Mouse (Mus musculus): ENCODE data around the gene Rpl12. TPM values are rescaled to one million over a fixed set of nuclear protein-coding genes. Genes with fewer than 3 reads are reported as not detected.
A peak's percentile ranks its signal among the peaks of the same experiment; 100 is the strongest.
"Not testable (repeated sequence)": the region's sequence is repeated elsewhere in the genome, so short reads cannot be mapped to it uniquely, and the experiment has no call there.

The Rpl12 gene
- polyA plus RNA-seq, 1 experiment, result 289 TPM

GRCm38 (mm10) chr2:32989376-32989775, 28.0 kb downstream of the Rpl12 start:
- Histone ChIP-seq H3K27me3 (ENCODE audit: control insufficient read depth, insufficient read depth, low read length) (no peaks in the 10 kb centered on the region), H3K27ac (ENCODE audit: insufficient read depth, low read length) (no peak overlapping the region), H3K4me1 (ENCODE audit: control insufficient read depth, insufficient read depth, low read length) (0 out of 2 replicates have a peak, but pooled peaks cover 2% of the 10 kb centered on the region), H3K4me3 (replicated peaks; ENCODE audit: insufficient read depth, low read depth, low read length) (no peak overlapping the region)
- 45% methylated on average over 3 of the region's 3 CpGs for WGBS
- DNase-seq, result peak; percentile 60 to 69
- TF ChIP-seq CTCF (IDR thresholded peaks at IDR 0.05; ENCODE audit: borderline replicate concordance, insufficient read depth, low read depth, low read length) (no peak), POLR2A (IDR thresholded peaks at IDR 0.05; ENCODE audit: borderline replicate concordance, insufficient read depth, low read length) (no peak)

GRCm38 (mm10) chr2:32990167-32990832, 28.9 kb downstream of the Rpl12 start:
- 0 out of 2 replicates have a peak, but pooled peaks cover 2% of the 10 kb centered on the region for H3K4me1 ChIP-seq (ENCODE audit: control insufficient read depth, insufficient read depth, low read length)
- no peak overlapping the region for H3K27ac ChIP-seq (ENCODE audit: insufficient read depth, low read length)
- no peak for DNase-seq
- H3K4me3 ChIP-seq (replicated peaks; ENCODE audit: insufficient read depth, low read depth, low read length), result no peak overlapping the region
- WGBS, result 59% methylated on average over 13 of the region's 13 CpGs
- peak; percentile 54; the same call in 1 of the 2 replicates for TF ChIP-seq CTCF (IDR thresholded peaks at IDR 0.05; ENCODE audit: borderline replicate concordance, insufficient read depth, low read depth, low read length)
- TF ChIP-seq POLR2A (IDR thresholded peaks at IDR 0.05; ENCODE audit: borderline replicate concordance, insufficient read depth, low read length), result no peak
- no peaks in the 10 kb centered on the region for H3K27me3 ChIP-seq (ENCODE audit: control insufficient read depth, insufficient read depth, low read length)

DNA sequence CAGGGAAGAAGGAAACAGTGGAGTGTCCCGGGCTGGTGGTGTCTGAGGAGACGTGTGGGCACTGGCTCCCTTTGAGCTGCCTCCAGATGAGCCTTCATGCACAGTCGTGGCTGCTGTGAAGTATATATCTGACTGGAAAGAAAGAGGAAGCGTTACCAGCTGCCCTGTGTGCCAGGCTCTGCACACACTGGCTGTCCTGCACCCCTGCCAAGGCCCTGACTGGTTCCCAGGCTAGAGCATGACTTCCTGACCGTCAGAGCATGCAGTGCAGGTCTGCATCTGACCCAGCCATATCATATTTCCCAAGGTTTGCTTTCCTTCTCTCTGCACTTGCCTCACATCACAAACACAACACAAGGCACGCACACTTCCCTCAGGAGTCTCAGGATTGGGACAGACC, 30.8 kb downstream of the Rpl12 start:
- no peak for DNase-seq
- Histone ChIP-seq H3K27ac (ENCODE audit: insufficient read depth, low read length) (no peak overlapping the region), H3K4me1 (ENCODE audit: control insufficient read depth, insufficient read depth, low read length) (peaks cover 2% of the 10 kb centered on the region; the same call in 1 of the 2 replicates), H3K4me3 (replicated peaks; ENCODE audit: insufficient read depth, low read depth, low read length) (no peak overlapping the region), H3K27me3 (ENCODE audit: control insufficient read depth, insufficient read depth, low read length) (no peaks in the 10 kb centered on the region)
- 60% methylated on average over 6 of the region's 6 CpGs for WGBS
- TF ChIP-seq POLR2A (IDR thresholded peaks at IDR 0.05; ENCODE audit: borderline replicate concordance, insufficient read depth, low read length), result no peak
- TF ChIP-seq CTCF (IDR thresholded peaks at IDR 0.05; ENCODE audit: borderline replicate concordance, insufficient read depth, low read depth, low read length), result no peak

DNA sequence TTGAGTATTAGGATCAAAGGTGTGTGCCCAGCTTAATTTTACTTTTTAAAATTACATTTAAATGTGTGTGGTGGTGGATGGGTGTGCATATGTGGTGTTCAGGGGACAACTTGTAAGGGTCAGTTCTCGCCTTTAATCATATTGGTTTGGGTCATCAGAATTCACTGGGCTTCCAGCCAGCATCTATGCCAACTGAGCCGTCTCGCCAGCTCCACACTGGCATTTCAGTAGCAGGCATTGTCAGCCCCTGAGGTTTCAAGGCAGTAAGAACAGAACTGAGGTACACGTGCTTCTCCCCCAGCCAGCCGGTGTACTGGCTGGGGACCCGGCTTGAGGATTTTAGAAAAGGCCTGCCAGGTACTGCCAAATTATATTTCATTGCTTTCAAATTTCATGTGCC, 35.7 kb downstream of the Rpl12 start:
- peak; percentile 42 to 55 for DNase-seq
- Histone ChIP-seq H3K4me1 (ENCODE audit: control insufficient read depth, insufficient read depth, low read length) (peaks cover 5% of the 10 kb centered on the region), H3K27me3 (ENCODE audit: control insufficient read depth, insufficient read depth, low read length) (no peaks in the 10 kb centered on the region), H3K4me3 (replicated peaks; ENCODE audit: insufficient read depth, low read depth, low read length) (no peak overlapping the region), H3K27ac (ENCODE audit: insufficient read depth, low read length) (0 out of 2 replicates have a peak overlapping the region, but pooled peaks have one; percentile 10)
- TF ChIP-seq CTCF (IDR thresholded peaks at IDR 0.05; ENCODE audit: borderline replicate concordance, insufficient read depth, low read depth, low read length) (no peak), POLR2A (IDR thresholded peaks at IDR 0.05; ENCODE audit: borderline replicate concordance, insufficient read depth, low read length) (no peak)
- WGBS, result 9% methylated on average over 6 of the region's 6 CpGs

DNA sequence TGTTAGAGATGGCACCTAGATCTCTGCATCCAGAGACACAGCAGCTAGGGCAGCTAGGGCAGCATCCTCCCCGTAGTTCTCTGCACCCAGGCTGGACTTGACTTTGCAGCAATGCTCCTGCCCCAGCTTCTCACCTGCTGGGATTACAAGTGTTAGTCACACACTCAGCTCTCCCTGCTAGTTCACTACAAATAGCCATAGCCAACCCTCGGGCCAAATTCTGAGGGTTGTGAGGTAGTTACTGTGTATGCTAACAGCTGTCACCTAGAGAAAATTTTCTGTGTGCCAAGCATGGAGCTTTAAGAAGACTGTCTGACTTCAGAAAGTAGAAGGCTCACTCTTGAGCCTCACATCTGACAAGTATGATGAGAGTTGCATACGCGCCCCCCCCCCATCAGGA, 36.4 kb downstream of the Rpl12 start:
- H3K4me1 ChIP-seq (ENCODE audit: control insufficient read depth, insufficient read depth, low read length), result peaks cover 5% of the 10 kb centered on the region
- peak overlapping the region; percentile 10; the same call in 1 of the 2 replicates for H3K27ac ChIP-seq (ENCODE audit: insufficient read depth, low read length)
- no peak overlapping the region for H3K4me3 ChIP-seq (replicated peaks; ENCODE audit: insufficient read depth, low read depth, low read length)
- WGBS, result 58% methylated on average over 4 of the region's 4 CpGs
- no peak for TF ChIP-seq CTCF (IDR thresholded peaks at IDR 0.05; ENCODE audit: borderline replicate concordance, insufficient read depth, low read depth, low read length)
- no peak for TF ChIP-seq POLR2A (IDR thresholded peaks at IDR 0.05; ENCODE audit: borderline replicate concordance, insufficient read depth, low read length)
- no peaks in the 10 kb centered on the region for H3K27me3 ChIP-seq (ENCODE audit: control insufficient read depth, insufficient read depth, low read length)
- peak; percentile 44 to 56 for DNase-seq

- H3K4me1 ChIP-seq (ENCODE audit: control insufficient read depth, insufficient read depth, low read length), result peaks cover 18% of the 10 kb centered on the region
- 95% methylated on average over 2 of the region's 2 CpGs for WGBS
- H3K27me3 ChIP-seq (ENCODE audit: control insufficient read depth, insufficient read depth, low read length), result no peaks in the 10 kb centered on the region
- DNase-seq, result no peak
- no peak for TF ChIP-seq POLR2A (IDR thresholded peaks at IDR 0.05; ENCODE audit: borderline replicate concordance, insufficient read depth, low read length)
- H3K4me3 ChIP-seq (replicated peaks; ENCODE audit: insufficient read depth, low read depth, low read length), result no peak overlapping the region
- H3K27ac ChIP-seq (ENCODE audit: insufficient read depth, low read length), result no peak overlapping the region
Observed at GRCm38 (mm10) chr2:32999752-33000151, 38.4 kb downstream of the Rpl12 start.

- H3K27me3 ChIP-seq (ENCODE audit: control insufficient read depth, insufficient read depth, low read length), result no peaks in the 10 kb centered on the region
- no peak for DNase-seq
- no peak for TF ChIP-seq CTCF (IDR thresholded peaks at IDR 0.05; ENCODE audit: borderline replicate concordance, insufficient read depth, low read depth, low read length)
- TF ChIP-seq POLR2A (IDR thresholded peaks at IDR 0.05; ENCODE audit: borderline replicate concordance, insufficient read depth, low read length), result no peak
- H3K27ac ChIP-seq (ENCODE audit: insufficient read depth, low read length), result no peak overlapping the region
- H3K4me3 ChIP-seq (replicated peaks; ENCODE audit: insufficient read depth, low read depth, low read length), result no peak overlapping the region
- 77% methylated on average over 7 of the region's 7 CpGs for whole genome bisulfite sequencing
- peaks cover 26% of the 10 kb centered on the region for H3K4me1 ChIP-seq (ENCODE audit: control insufficient read depth, insufficient read depth, low read length)
Observed at GRCm38 (mm10) chr2:33002144-33002543, 40.8 kb downstream of the Rpl12 start.

DNA sequence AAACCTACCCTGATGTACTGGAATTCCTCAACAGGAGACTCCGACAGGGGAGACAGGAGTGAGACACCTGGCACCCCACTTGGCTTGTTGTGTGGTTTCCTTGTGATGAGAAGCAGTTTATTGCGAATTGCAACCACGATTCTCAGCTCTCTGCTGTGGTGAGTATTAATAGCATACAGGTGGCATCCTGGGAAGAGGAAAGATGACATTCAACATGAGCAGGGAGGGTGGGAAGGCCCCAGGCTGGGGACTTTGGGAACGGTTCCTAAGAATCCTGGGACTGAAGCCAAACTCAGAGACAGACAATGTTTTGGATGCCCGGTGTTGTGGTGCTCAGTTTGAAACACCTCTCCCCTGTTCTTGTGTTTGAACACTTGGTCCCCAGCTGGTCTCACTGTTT, 43.7 kb downstream of the Rpl12 start:
- TF ChIP-seq POLR2A (IDR thresholded peaks at IDR 0.05; ENCODE audit: borderline replicate concordance, insufficient read depth, low read length) (no peak), CTCF (IDR thresholded peaks at IDR 0.05; ENCODE audit: borderline replicate concordance, insufficient read depth, low read depth, low read length) (no peak)
- peaks cover 21% of the 10 kb centered on the region for H3K4me1 ChIP-seq (ENCODE audit: control insufficient read depth, insufficient read depth, low read length)
- DNase-seq, result peak; percentile 76 to 90
- peak overlapping the region; percentile 65 for H3K27ac ChIP-seq (ENCODE audit: insufficient read depth, low read length)
- H3K4me3 ChIP-seq (replicated peaks; ENCODE audit: insufficient read depth, low read depth, low read length), result no peak overlapping the region
- H3K27me3 ChIP-seq (ENCODE audit: control insufficient read depth, insufficient read depth, low read length), result no peaks in the 10 kb centered on the region
- 8% methylated on average over 5 of the region's 5 CpGs for WGBS

GRCm38 (mm10) chr2:33009055-33009454, 47.7 kb downstream of the Rpl12 start:
- WGBS, result 96% methylated on average over 4 of the region's 4 CpGs
- H3K27ac ChIP-seq (ENCODE audit: insufficient read depth, low read length); H3K27me3 ChIP-seq (ENCODE audit: control insufficient read depth, insufficient read depth, low read length); DNase-seq; H3K4me3 ChIP-seq (replicated peaks; ENCODE audit: insufficient read depth, low read depth, low read length): not testable (repeated sequence)
- H3K4me1 ChIP-seq (ENCODE audit: control insufficient read depth, insufficient read depth, low read length), result peaks cover 19% of the 10 kb centered on the region
